Mouse (Mus musculus): ENCODE results near the gene Med13.
"Not testable (repeated sequence)": the region's sequence is repeated elsewhere in the genome, so short reads cannot be mapped to it uniquely, and the experiment has no call there.

Gene Med13

DNA sequence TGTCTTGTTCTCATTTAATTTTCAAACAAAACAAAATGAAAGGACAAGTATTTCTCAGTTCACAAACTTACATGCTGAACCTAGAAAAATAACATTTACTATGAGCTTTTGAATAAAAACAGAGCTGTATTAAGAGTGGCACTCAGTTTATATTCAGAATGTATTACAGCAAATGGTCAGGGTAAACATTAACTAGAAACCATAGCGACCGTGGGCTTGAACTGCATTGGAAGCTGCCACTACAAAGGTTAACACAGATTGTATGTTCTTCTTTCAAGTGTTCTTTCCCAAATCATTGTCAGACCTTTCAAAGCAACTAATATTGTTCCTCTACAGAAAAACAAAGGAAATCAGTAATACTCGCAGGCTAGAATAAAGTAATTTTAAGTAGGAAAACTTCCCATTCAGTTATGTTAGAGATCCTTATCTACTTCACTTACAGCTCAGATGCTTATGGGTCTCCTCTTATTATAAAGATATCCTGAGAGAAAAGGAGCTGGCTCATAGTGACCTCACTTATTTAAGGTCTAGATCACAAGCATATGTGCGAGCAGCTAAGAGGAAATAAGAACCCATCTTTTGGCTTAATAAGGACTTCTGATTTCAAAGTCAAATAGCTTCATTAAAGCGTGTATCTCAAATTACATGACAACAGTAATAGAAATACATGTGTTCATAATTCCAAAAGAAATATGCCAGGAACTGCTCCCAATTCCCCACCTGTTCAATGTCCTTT is 9.8 kb downstream of the Med13 start:
- in situ Hi-C loops (cut with MboI; ENCODE audit: low pct_unique_long_range_greater_than_20kb in 1 of 2, low sequenced_read_pairs in 2 of 2, unreplicated experiment in 1 of 2) = no loop called here

DNA sequence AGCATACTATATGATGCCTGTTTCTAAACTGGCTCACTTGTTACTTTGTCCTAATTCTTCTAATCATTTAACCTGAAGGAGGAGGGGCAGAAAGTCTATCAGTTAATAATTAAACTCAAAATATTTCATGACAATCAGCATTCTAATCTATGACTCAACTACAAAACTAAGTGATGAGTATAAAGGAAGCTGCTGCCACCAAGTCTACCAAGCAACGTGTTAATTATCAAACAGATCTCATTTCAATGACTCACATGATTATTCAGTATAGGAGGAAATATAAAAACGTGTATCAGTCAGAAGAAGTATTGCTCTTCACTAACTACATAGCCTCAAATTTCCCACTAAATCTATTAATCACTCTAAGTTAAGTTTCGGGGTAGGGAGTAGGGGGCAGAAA is 10.9 kb downstream of the Med13 start:
- in situ Hi-C loops (cut with MboI; ENCODE audit: low pct_unique_long_range_greater_than_20kb in 1 of 2, low sequenced_read_pairs in 2 of 2, unreplicated experiment in 1 of 2) = no loop called here

- in situ Hi-C loops (cut with MboI; ENCODE audit: low pct_unique_long_range_greater_than_20kb in 1 of 2, low sequenced_read_pairs in 2 of 2, unreplicated experiment in 1 of 2) = not testable (repeated sequence)
These were observed 12.5 kb downstream of the Med13 start for GRCm38 (mm10) chr11:86344940-86345339.

- in situ Hi-C loops (cut with MboI; ENCODE audit: low pct_unique_long_range_greater_than_20kb in 1 of 2, low sequenced_read_pairs in 2 of 2, unreplicated experiment in 1 of 2) = no loop called here
These were observed 33.2 kb downstream of the Med13 start for GRCm38 (mm10) chr11:86324251-86324650.

DNA sequence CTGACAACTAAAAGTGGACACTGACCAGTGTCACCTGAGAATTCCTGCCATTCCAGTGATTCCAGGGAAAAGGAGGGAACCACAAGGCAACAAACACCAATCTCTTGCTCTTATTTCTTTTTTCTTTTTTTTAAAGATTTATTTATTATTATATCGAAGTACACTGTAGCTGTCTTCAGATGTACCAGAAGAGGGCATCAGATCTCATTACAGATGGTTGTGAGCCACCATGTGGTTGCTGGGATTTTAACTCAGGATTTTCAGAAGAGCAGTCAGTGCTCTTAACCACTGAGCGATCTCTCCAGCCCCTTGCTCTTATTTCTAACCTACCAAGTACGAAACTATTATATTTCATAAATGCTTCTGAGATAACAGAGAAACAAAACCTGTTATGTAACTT is 42.4 kb downstream of the Med13 start:
- in situ Hi-C loops (cut with MboI; ENCODE audit: low pct_unique_long_range_greater_than_20kb in 1 of 2, low sequenced_read_pairs in 2 of 2, unreplicated experiment in 1 of 2) = not testable (repeated sequence)

- in situ Hi-C loops (cut with MboI; ENCODE audit: low pct_unique_long_range_greater_than_20kb in 1 of 2, low sequenced_read_pairs in 2 of 2, unreplicated experiment in 1 of 2) = no loop called here
These were observed 47.1 kb downstream of the Med13 start for GRCm38 (mm10) chr11:86310280-86310679.

DNA sequence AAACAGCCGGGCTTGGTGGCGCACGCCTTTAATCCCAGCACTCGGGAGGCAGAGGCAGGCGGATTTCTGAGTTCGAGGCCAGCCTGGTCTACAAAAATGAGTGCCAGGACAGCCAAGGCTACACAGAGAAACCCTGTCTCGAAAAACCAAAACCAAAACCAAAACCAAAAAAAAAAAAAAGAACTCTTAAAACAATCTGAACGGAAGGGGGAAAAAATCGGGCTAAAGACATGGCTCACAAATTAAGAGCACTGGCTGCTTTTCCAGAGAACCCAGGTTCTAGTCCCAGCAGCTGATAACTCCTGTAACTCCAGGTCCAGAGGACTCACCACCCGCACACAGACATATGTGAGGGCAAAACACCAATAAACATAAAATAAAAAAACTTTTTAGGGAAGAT is 65.2 kb downstream of the Med13 start:
- in situ Hi-C loops (cut with MboI; ENCODE audit: low pct_unique_long_range_greater_than_20kb in 1 of 2, low sequenced_read_pairs in 2 of 2, unreplicated experiment in 1 of 2) = not testable (repeated sequence)

GRCm38 (mm10) chr11:86291714-86292113 is 65.7 kb downstream of the Med13 start:
- in situ Hi-C loops (cut with MboI; ENCODE audit: low pct_unique_long_range_greater_than_20kb in 1 of 2, low sequenced_read_pairs in 2 of 2, unreplicated experiment in 1 of 2) = no loop called here

DNA sequence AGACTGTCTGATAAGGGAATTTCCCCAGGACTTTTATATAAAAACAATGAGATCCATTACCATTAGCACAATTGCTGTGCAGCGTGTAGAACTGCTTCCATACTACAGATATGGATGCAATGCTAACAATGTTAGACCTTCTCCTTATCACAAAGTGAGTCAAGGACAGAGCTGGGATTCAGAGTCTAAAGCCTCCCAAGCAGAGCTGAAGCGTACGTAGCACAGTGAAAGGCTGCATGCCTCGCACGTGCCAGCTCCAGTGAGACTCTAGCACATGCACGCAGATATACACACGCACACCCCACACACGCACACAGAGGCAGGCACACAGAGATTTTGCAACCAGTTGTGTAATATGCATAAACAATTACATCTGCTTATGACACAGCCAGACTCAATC is 71.7 kb downstream of the Med13 start:
- in situ Hi-C loops (cut with MboI; ENCODE audit: low pct_unique_long_range_greater_than_20kb in 1 of 2, low sequenced_read_pairs in 2 of 2, unreplicated experiment in 1 of 2) = no loop called here

DNA sequence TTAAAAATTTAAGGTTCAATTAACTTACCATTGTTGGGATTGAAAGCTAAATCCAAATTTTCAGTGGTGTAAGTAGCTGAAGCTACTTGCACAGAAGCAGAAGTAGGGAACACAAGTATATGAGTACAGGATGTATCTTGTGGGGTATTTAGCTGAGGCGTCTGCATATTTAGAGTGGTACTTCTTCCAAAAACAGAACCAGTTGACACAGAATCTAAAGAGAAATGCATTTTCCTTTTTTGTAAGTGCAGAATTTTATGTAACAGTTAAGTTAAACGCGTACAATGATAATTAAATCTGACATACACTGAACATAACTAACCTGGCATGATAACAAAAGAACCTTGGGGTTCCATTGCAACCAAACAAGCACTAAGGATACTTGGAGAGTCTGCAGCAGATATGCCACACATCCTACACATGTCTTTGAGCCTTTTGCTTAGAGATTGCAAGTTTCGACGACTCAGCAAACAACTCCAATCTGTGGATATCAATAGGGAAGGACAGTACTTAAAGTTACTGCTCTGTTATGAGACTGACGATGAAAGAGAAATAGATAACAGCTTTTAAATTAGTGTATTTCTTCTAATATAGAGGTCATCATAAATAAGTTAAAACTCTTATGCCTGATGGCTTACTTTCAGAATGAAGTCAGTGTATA is 78.8 kb downstream of the Med13 start:
- in situ Hi-C loops (cut with MboI; ENCODE audit: low pct_unique_long_range_greater_than_20kb in 1 of 2, low sequenced_read_pairs in 2 of 2, unreplicated experiment in 1 of 2) = no loop called here

GRCm38 (mm10) chr11:86257460-86258076 is 99.8 kb downstream of the Med13 start, which contains the start of gene Ints2:
Gene Ints2 (minus strand): TSS chr11:86257575.
- in situ Hi-C loops (cut with MboI; ENCODE audit: low pct_unique_long_range_greater_than_20kb in 1 of 2, low sequenced_read_pairs in 2 of 2, unreplicated experiment in 1 of 2) = no loop called here

- in situ Hi-C loops (cut with MboI; ENCODE audit: low pct_unique_long_range_greater_than_20kb in 1 of 2, low sequenced_read_pairs in 2 of 2, unreplicated experiment in 1 of 2) = no loop called here
These were observed 100.3 kb downstream of the Med13 start for GRCm38 (mm10) chr11:86257054-86257453.

DNA sequence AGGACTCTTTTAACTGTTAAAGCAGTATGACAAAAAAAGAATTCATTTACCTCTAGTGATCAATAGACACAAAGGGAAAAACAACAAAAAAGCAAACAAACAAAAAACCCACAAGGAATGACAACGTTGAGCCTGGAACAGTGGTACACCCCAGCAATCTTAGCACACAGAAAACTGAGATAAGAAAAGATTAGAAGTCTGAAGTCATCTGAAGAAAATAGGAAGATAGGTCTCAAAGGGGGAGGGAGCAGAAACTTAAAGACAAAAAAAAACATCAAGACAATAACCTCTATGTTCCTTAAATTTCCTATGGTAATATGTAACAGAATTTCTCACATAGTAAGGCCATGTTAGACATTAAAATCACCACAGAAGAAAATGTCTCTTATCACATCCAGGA is 104.1 kb downstream of the Med13 start:
- in situ Hi-C loops (cut with MboI; ENCODE audit: low pct_unique_long_range_greater_than_20kb in 1 of 2, low sequenced_read_pairs in 2 of 2, unreplicated experiment in 1 of 2) = no loop called here

- in situ Hi-C loops (cut with MboI; ENCODE audit: low pct_unique_long_range_greater_than_20kb in 1 of 2, low sequenced_read_pairs in 2 of 2, unreplicated experiment in 1 of 2) = no loop called here
These were observed 125.0 kb downstream of the Med13 start for GRCm38 (mm10) chr11:86232446-86232845.

- in situ Hi-C loops (cut with MboI; ENCODE audit: low pct_unique_long_range_greater_than_20kb in 1 of 2, low sequenced_read_pairs in 2 of 2, unreplicated experiment in 1 of 2) = no loop called here
These were observed 125.5 kb downstream of the Med13 start for GRCm38 (mm10) chr11:86231781-86232350.

DNA sequence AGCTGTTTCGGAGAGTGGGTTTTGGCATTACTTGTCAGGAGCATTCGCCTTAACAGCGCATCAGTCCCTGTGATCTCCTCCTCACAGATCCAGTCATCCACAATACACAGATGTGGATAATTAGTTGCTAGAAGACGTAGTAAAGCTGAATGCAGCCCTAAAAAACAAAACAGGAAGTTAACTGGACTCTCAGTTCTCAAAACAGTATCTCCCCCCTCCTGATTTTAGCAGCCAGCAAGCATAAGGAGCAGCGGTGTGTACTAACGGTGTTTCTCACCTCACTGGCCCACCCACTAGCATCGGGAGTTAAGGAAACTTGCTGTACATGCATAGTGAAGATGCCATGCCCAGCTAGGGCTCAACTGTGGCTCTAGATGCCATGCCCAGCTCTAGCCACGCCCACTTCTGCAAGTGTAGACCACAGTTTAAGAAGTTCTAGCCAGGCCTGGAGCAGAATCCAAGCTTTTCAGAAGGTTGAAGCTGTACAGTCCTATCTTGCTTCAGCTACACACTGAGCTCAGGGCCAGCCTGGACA is 130.7 kb downstream of the Med13 start:
- in situ Hi-C loops (cut with MboI; ENCODE audit: low pct_unique_long_range_greater_than_20kb in 1 of 2, low sequenced_read_pairs in 2 of 2, unreplicated experiment in 1 of 2) = no loop called here

GRCm38 (mm10) chr11:86225761-86226160 is 131.6 kb downstream of the Med13 start:
- in situ Hi-C loops (cut with MboI; ENCODE audit: low pct_unique_long_range_greater_than_20kb in 1 of 2, low sequenced_read_pairs in 2 of 2, unreplicated experiment in 1 of 2) = no loop called here
